Mouse (Mus musculus) spleen, adult 10 weeks (tissue): ENCODE data around the gene Dcaf12l1. TPM values are rescaled to one million over a fixed set of nuclear protein-coding genes. Genes with fewer than 3 reads are reported as not detected.

Source experiments
- polyA plus RNA-seq: library from polyadenylated mRNA; stranded (reverse); fragments of 350-450 nt; fragmentation: Illumina TruSeq; extraction: RNeasy Lipid Tissue Mini Kit (QIAGEN cat#74804); gene quantifications from one replicate; pipeline ENCODE4 v1.2.3, GENCODE M21; 2015; ENCODE audit warnings: low replicate concordance; ENCODE audit not compliant: insufficient read depth

The Dcaf12l1 gene
- 0.80 TPM for polyA plus RNA-seq

GRCm38 (mm10) chrX:44789761-44790411 lies at the start of gene Dcaf12l1:
Gene Dcaf12l1 (minus strand): TSS chrX:44790197.

